Mouse (Mus musculus) retina, adult 2 months (tissue): ENCODE measurements around the gene Vps8.

Experiments
- DNase-seq: peaks from one replicate; pipeline ENCODE4 v3.0.0-alpha.2; 2012; ENCODE audit warnings: low read depth, low spot score

Vps8 gene

DNA sequence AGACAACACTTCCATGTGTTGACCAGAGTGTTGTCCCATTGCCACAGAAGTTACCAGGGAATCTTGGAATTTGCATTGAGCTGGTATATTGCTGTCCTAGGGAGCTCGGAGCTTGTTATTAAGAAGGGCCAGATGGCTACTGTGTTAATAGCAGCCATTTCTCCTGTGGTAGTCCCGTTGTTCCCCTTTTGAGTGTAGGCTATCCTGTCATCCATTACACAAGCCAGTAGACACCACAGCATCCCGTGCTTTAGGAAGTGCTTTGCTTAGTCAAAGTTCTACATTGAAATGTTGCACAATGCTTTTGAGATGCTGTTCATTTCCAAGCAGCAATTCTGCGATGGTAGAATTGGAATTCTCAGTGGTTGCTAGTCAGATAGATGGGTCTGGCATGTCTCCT, 54.2 kb downstream of the Vps8 start:
- no peak for DNase-seq

DNA sequence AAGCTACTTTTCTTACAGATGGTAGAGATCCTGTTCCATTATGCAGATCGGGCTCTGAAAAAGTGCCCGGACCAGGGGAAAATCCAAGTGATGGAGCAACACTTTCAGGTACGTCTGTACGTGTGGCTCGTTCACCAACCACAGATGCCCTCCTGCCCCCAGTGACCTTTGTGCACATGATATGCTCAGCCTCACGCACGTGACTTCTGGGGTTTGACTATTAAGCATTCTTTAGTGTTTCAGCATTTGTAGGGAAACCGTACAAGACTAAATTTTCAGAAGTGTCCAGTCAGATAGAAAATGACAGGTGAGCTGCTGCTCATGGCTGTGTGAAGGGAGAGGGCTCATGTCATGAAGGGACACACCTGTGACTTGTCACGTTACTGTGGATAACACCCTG, 55.5 kb downstream of the Vps8 start:
- no peak for DNase-seq

DNA sequence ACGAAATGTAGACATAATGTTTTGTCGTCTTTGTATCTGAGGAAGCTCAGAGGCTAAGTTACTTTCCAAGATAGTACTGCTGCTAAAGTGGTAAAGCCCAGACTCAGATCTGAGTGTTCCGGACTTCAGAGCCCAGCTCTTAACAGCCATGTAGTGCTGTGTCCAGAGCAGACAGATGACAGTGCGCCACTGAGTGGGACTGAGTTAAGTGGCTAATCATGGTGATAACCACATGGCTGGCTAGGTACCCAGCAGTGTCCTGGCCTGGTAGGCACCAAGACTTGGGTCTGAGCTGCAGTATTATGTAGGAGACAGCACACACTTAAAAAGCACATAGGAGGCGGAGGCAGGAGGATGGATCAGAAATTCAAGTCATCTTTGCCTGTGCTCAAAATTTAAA, 60.9 kb downstream of the Vps8 start:
- no peak for DNase-seq

DNA sequence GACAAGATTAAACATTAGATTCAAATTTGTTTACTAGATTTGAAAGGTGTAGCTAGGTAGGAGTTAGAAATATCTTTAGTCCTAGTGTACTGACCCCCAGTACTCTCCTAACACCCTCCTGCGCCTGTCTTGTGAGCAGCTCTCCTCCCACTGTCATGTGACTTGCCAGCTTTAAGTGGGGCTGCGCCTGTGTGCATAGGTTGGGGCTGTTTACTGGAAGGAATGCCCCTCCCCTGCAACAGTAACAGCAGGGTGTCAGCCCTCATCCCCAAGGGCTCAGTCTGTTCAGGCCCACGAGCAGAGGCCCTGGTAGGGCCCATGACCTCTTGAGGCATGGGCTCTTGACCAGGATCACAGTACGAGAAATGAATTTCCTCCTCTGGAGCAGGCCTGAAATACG, 62.8 kb downstream of the Vps8 start:
- DNase-seq = no peak

GRCm38 (mm10) chr16:21488413-21488812, 65.5 kb downstream of the Vps8 start:
- no peak for DNase-seq

GRCm38 (mm10) chr16:21492346-21492745, 69.4 kb downstream of the Vps8 start:
- DNase-seq = no peak

- no peak for DNase-seq
Observed at GRCm38 (mm10) chr16:21492894-21493293, 70.0 kb downstream of the Vps8 start.

GRCm38 (mm10) chr16:21494681-21495080, 71.8 kb downstream of the Vps8 start:
- DNase-seq = no peak

DNA sequence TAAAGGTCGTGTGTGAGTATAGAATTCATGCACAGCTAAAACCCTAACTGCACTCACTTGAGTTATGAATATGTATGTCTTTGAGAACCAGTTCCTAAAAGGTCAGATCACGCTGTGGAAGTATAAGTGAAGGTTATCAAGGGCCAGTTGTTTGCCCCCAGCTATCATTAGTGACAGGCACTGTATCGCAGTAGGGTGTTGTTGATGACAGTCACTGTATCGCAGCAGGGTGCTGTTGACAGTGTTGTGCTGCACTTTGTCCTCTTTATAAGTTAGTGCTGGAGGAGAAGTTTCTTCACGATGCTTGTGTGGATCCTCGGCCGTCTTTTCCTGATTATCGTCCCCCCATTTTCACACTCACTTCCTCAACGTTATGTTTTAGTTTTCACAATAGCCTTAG, 73.9 kb downstream of the Vps8 start:
- no peak for DNase-seq

DNA sequence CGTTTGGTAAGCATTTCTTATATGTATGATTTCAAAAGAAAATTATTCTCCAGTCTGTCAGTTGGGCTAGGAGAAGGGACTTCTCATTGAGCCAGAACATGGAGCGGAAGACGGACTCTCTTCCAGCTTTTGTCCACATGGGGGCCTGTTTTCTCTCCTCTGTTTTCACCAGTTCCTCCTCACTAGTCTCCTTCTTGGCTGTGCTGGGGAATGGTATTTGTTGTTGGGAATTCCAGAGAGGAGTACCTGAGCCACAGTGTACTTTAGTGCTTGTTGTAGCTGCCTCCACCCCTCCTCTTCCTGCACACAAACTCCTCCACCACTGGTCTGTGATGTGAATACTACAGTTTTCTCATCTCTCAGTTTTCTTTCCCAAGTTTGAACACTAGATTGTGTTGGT, 74.7 kb downstream of the Vps8 start:
- DNase-seq = no peak

- no peak for DNase-seq
Observed at GRCm38 (mm10) chr16:21498984-21499383, 76.1 kb downstream of the Vps8 start.

- DNase-seq = no peak
Observed at GRCm38 (mm10) chr16:21499656-21500055, 76.7 kb downstream of the Vps8 start.

- DNase-seq = no peak
Observed at GRCm38 (mm10) chr16:21518833-21519232, 95.9 kb downstream of the Vps8 start.

- DNase-seq = no peak
Observed at GRCm38 (mm10) chr16:21519785-21520184, 96.9 kb downstream of the Vps8 start.

DNA sequence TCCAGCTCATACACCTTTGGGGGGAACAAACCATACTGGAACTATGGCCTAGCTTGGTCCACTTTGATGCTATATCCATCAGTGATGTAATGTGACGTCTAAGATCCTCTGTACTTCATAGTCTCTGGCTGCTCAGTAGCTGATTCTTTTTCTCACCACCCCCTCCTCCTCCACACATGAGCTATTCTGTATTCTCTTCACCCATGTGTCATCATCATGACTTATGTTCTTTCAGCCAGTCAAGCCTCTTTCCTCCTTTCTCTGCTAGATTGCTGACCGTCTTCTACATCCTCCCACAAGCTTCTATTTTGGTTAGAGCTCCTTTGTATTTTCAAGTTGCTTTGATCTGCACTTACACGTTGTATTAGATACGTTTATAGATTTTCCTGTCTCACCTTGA, 100.8 kb downstream of the Vps8 start:
- no peak for DNase-seq

GRCm38 (mm10) chr16:21525376-21525775, 102.5 kb downstream of the Vps8 start:
- no peak for DNase-seq

GRCm38 (mm10) chr16:21527271-21528007, 104.5 kb downstream of the Vps8 start:
- DNase-seq = no peak

- no peak for DNase-seq
Observed at GRCm38 (mm10) chr16:21533503-21533902, 110.6 kb downstream of the Vps8 start.

GRCm38 (mm10) chr16:21536240-21537005, 113.5 kb downstream of the Vps8 start:
- DNase-seq = no peak

DNA sequence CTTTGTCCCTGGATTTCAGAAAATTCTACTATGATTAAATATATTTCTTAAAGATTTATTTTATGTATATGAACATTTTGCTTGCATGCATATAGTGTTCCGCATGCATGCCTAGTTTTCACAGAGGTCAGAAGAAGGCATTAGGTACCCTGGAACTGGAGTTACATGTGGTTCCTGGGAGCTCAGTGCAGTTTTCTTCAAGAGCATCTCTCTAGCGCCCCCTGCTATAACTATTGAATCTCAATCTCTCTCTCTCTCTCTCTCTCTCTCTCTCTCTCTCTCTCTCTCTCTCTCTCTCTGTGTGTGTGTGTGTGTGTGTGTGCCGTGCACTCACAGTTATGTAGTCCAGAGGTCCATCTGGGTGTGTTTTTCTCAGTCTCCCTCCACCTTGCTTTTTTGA, 114.4 kb downstream of the Vps8 start:
- DNase-seq = no peak

DNA sequence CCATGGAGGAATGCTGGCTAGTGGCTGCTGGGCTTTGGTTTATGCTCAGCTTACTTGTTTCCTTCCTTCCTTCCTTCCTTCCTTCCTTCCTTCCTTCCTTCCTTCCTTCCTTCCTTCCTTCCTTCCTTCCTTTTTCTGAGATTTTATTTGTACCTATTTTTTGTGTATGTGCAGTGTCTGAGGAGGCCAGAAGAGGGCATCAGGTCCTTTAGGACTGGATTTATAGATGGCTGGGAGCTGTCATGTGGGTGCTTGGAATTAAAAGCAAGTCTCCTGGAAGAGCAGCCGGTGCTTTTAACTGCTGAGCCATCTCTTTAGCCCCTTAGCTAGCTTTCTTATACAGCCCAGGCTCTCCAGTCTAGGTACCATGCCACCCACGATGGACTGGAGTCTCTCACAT, 116.0 kb downstream of the Vps8 start:
- no peak for DNase-seq

DNA sequence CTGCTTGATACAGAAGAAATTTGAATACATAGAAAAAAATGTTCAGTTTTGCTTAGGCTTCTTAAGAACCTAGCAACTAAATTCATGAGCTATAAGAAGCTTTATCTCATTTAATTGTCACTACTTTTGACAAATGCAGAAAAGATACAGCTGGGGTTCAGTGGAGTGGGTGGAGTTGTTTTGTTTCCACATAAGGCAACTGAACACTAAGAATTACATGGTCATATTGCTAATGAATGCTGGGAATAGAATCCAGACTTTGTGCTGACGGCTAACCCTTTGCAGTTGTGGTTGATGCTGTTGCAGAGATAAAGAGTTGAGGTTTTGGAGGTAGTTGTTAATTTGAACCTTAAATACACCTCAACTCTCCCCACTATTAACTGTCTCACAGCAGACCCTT, 119.6 kb downstream of the Vps8 start:
- no peak for DNase-seq

DNA sequence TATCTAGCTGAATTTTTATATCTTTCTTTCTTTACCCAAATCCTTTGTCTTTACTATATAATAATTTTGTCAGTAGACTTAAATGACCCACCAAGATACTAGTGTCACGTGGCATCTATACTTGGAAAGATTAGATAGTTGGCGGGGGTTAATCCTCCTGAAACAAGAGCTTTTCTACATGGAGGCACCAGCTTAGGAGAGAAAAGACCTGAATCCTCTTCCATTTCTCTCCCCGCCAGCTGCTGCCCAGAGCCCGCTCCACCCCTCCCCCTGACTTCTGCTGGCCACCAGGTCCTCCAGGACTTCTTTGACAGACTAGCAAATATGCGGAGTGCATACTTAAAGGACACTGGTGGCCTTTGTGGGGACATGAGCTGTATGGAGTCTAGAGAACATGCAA, 124.5 kb downstream of the Vps8 start:
- DNase-seq = peak; percentile 43
